Mouse (Mus musculus) liver, adult 2 months (tissue): ENCODE results near the gene Tmc8.

Experiments
- CTCF ChIP-seq: fragments of 200-500 bp; IDR thresholded peaks from 2 replicates; pipeline ENCODE4 v1.5.1; 2011; ENCODE audit warnings: low read depth, low read length, control low read depth
- POLR2A ChIP-seq: fragments of 200-500 bp; IDR thresholded peaks from 2 replicates; pipeline ENCODE4 v1.6.1; 2011; ENCODE audit warnings: low read length, control low read depth; ENCODE audit not compliant: insufficient read depth; ENCODE audit errors: extremely low read depth

DNA sequence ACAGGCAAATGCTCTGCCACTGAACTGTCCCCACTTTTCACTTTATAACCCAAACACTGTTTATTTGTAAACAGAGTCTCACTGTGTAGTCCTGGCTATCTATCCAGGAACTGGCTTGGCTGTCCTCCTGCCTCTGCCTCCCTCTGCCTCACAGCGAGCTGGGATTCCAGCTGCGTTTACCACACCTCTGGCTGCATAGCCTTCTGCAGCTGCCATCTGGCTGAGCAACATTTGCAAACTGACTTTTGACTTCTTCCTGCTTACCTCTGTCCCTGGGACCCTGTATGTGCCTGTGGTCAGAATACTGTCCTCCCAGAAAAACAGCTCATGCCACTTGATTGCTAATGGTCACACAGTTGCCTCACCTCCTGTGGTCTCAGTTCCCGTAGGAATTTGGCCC is 45.5 kb downstream of the Tmc8 start:
- TF ChIP-seq CTCF = no peak
- peak; percentile 51; the same call in 1 of the 2 replicates for TF ChIP-seq POLR2A
